Mouse (Mus musculus): ENCODE data around the gene Edem1. TPM values are rescaled to one million over a fixed set of nuclear protein-coding genes. Genes with fewer than 3 reads are reported as not detected.

Gene Edem1
- polyA plus RNA-seq, 1 experiment: 241 TPM

DNA sequence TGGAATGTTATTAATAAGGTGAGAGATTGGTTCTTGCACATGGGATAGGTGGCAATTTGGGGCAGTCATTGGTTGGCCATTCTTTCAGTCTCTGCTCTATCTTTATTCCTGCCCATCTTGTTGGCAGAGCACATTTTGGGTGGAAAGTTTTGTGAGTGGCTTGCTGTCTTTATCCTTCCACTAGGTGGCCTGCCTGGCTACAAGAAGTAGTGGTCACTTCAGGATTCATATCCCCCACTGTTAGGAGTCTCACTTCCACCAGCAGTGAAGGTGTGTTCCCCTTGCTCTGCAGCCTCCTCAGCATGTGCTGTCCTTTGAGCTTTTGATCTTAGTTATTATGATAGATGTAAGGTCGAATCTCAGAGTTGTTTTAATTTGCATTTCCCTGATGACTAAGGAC is 19.7 kb upstream of the Edem1 start:
- TF ChIP-seq POLR2A (IDR thresholded peaks at IDR 0.05; ENCODE audit: control insufficient read depth, extremely low read depth, insufficient read depth, low read length, poor library complexity): no peak
- TF ChIP-seq CTCF (IDR thresholded peaks at IDR 0.05; ENCODE audit: borderline replicate concordance, control insufficient read depth, extremely low read depth, insufficient read depth, low read length, poor library complexity): no peak
- no peak overlapping the region for H3K27ac ChIP-seq (ENCODE audit: control insufficient read depth, insufficient read depth, low read length)

GRCm38 (mm10) chr6:108810237-108810636 is 18.2 kb upstream of the Edem1 start:
- peaks cover 5% of the 10 kb centered on the region for H3K4me1 ChIP-seq (replicated peaks; ENCODE audit: control insufficient read depth, insufficient read depth, low read length)
- WGBS: 67% methylated on average over 10 of the region's 10 CpGs

More for the DNA sequence above, 19.7 kb upstream of the Edem1 start:
- H3K36me3 ChIP-seq (ENCODE audit: control insufficient read depth, insufficient read depth, low read length): no peaks in the 10 kb centered on the region
- peaks cover 5% of the 10 kb centered on the region for H3K4me1 ChIP-seq (replicated peaks; ENCODE audit: control insufficient read depth, insufficient read depth, low read length)
- DNase-seq: no peak
- H3K4me3 ChIP-seq (ENCODE audit: control insufficient read depth, insufficient read depth, low read length): no peak overlapping the region
- no peaks in the 10 kb centered on the region for H3K27me3 ChIP-seq (ENCODE audit: control insufficient read depth, insufficient read depth, low read length)
- 88% methylated on average over 1 of the region's 1 CpGs for WGBS

DNA sequence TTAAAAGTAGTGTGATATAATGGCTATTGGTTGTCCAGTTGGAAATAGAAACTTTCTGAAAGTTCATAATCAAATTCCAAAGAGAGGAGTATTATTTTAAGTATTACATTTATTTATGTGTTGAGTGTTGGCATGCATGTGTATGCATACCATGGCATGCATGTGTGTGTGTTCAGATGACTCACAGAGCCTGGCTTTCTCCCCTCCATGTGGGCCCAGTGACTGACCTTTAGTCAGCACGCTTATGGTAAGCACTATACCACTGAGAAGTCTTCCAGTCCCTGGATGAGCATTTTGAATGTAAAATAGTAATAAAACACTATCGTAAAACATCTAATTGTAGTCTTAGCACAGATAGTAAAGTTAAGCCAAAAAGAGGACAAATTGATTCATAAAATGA is 16.3 kb upstream of the Edem1 start:
- Histone ChIP-seq H3K36me3 (ENCODE audit: control insufficient read depth, insufficient read depth, low read length) (peaks cover 7% of the 10 kb centered on the region; the same call in 1 of the 2 replicates), H3K4me3 (ENCODE audit: control insufficient read depth, insufficient read depth, low read length) (no peak overlapping the region), H3K27me3 (ENCODE audit: control insufficient read depth, insufficient read depth, low read length) (no peaks in the 10 kb centered on the region), H3K4me1 (replicated peaks; ENCODE audit: control insufficient read depth, insufficient read depth, low read length) (peaks cover 5% of the 10 kb centered on the region), H3K27ac (ENCODE audit: control insufficient read depth, insufficient read depth, low read length) (no peak overlapping the region)
- TF ChIP-seq CTCF (IDR thresholded peaks at IDR 0.05; ENCODE audit: borderline replicate concordance, control insufficient read depth, extremely low read depth, insufficient read depth, low read length, poor library complexity): no peak
- TF ChIP-seq POLR2A (IDR thresholded peaks at IDR 0.05; ENCODE audit: control insufficient read depth, extremely low read depth, insufficient read depth, low read length, poor library complexity): no peak
- no peak for DNase-seq
- 99% methylated on average over 2 of the region's 2 CpGs for WGBS

More at GRCm38 (mm10) chr6:108810237-108810636, 18.2 kb upstream of the Edem1 start:
- peak; percentile 25 for DNase-seq
- TF ChIP-seq POLR2A (IDR thresholded peaks at IDR 0.05; ENCODE audit: control insufficient read depth, extremely low read depth, insufficient read depth, low read length, poor library complexity): no peak
- Histone ChIP-seq H3K36me3 (ENCODE audit: control insufficient read depth, insufficient read depth, low read length) (peaks cover 6% of the 10 kb centered on the region; the same call in 1 of the 2 replicates), H3K27ac (ENCODE audit: control insufficient read depth, insufficient read depth, low read length) (peak overlapping the region; percentile 45; the same call in 1 of the 2 replicates), H3K27me3 (ENCODE audit: control insufficient read depth, insufficient read depth, low read length) (no peaks in the 10 kb centered on the region), H3K4me3 (ENCODE audit: control insufficient read depth, insufficient read depth, low read length) (no peak overlapping the region)

DNA sequence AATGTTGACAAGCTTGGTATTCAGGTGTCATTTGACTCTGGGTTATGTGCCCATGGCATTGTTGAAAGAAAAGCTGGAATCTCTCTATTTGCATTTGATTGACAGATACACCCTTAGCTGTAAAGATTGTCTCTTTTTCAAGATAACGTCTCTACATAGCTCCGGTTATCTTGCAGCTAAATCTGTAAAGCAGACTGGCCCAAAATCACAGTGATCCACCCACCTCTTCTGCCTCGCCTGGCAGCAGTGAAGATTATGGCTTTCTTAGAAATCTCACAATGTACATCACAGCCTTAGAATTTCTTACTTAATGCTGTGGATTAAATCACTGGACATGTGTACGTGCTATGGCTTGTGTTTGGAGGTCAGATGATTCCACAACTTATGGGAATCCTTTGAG is 10.9 kb upstream of the Edem1 start:
- Histone ChIP-seq H3K4me3 (ENCODE audit: control insufficient read depth, insufficient read depth, low read length) (no peak overlapping the region), H3K4me1 (replicated peaks; ENCODE audit: control insufficient read depth, insufficient read depth, low read length) (no peaks in the 10 kb centered on the region), H3K27ac (ENCODE audit: control insufficient read depth, insufficient read depth, low read length) (no peak overlapping the region), H3K27me3 (ENCODE audit: control insufficient read depth, insufficient read depth, low read length) (no peaks in the 10 kb centered on the region), H3K36me3 (ENCODE audit: control insufficient read depth, insufficient read depth, low read length) (peaks cover 41% of the 10 kb centered on the region)
- WGBS: 92% methylated on average over 4 of the region's 4 CpGs
- TF ChIP-seq CTCF (IDR thresholded peaks at IDR 0.05; ENCODE audit: borderline replicate concordance, control insufficient read depth, extremely low read depth, insufficient read depth, low read length, poor library complexity): no peak
- no peak for TF ChIP-seq POLR2A (IDR thresholded peaks at IDR 0.05; ENCODE audit: control insufficient read depth, extremely low read depth, insufficient read depth, low read length, poor library complexity)
- DNase-seq: no peak

GRCm38 (mm10) chr6:108824816-108825545 is 3.5 kb upstream of the Edem1 start:
- DNase-seq: no peak
- peaks cover 12% of the 10 kb centered on the region for H3K4me1 ChIP-seq (replicated peaks; ENCODE audit: control insufficient read depth, insufficient read depth, low read length)
- WGBS: 14% methylated on average over 7 of the region's 7 CpGs
- peak overlapping the region; percentile 66 for H3K27ac ChIP-seq (ENCODE audit: control insufficient read depth, insufficient read depth, low read length)
- peaks cover 33% of the 10 kb centered on the region for H3K36me3 ChIP-seq (ENCODE audit: control insufficient read depth, insufficient read depth, low read length)
- H3K27me3 ChIP-seq (ENCODE audit: control insufficient read depth, insufficient read depth, low read length): no peaks in the 10 kb centered on the region
- H3K4me3 ChIP-seq (ENCODE audit: control insufficient read depth, insufficient read depth, low read length): no peak overlapping the region
- TF ChIP-seq POLR2A (IDR thresholded peaks at IDR 0.05; ENCODE audit: control insufficient read depth, extremely low read depth, insufficient read depth, low read length, poor library complexity) (no peak), CTCF (IDR thresholded peaks at IDR 0.05; ENCODE audit: borderline replicate concordance, control insufficient read depth, extremely low read depth, insufficient read depth, low read length, poor library complexity) (no peak)

GRCm38 (mm10) chr6:108826070-108826469 is 2.4 kb upstream of the Edem1 start:
- no peaks in the 10 kb centered on the region for H3K27me3 ChIP-seq (ENCODE audit: control insufficient read depth, insufficient read depth, low read length)
- WGBS: 62% methylated on average over 3 of the region's 3 CpGs
- TF ChIP-seq CTCF (IDR thresholded peaks at IDR 0.05; ENCODE audit: borderline replicate concordance, control insufficient read depth, extremely low read depth, insufficient read depth, low read length, poor library complexity) (no peak), POLR2A (IDR thresholded peaks at IDR 0.05; ENCODE audit: control insufficient read depth, extremely low read depth, insufficient read depth, low read length, poor library complexity) (no peak)

More at GRCm38 (mm10) chr6:108826070-108826469, 2.4 kb upstream of the Edem1 start:
- no peak overlapping the region for H3K4me3 ChIP-seq (ENCODE audit: control insufficient read depth, insufficient read depth, low read length)
- H3K27ac ChIP-seq (ENCODE audit: control insufficient read depth, insufficient read depth, low read length): peak overlapping the region; percentile 48
- H3K36me3 ChIP-seq (ENCODE audit: control insufficient read depth, insufficient read depth, low read length): peaks cover 27% of the 10 kb centered on the region
- DNase-seq: no peak
- peaks cover 12% of the 10 kb centered on the region for H3K4me1 ChIP-seq (replicated peaks; ENCODE audit: control insufficient read depth, insufficient read depth, low read length)

Measured in thymus, adult 2 months (tissue).